Mouse (Mus musculus): Measurements from ENCODE around the gene Tbxas1.

Tbxas1 gene

DNA sequence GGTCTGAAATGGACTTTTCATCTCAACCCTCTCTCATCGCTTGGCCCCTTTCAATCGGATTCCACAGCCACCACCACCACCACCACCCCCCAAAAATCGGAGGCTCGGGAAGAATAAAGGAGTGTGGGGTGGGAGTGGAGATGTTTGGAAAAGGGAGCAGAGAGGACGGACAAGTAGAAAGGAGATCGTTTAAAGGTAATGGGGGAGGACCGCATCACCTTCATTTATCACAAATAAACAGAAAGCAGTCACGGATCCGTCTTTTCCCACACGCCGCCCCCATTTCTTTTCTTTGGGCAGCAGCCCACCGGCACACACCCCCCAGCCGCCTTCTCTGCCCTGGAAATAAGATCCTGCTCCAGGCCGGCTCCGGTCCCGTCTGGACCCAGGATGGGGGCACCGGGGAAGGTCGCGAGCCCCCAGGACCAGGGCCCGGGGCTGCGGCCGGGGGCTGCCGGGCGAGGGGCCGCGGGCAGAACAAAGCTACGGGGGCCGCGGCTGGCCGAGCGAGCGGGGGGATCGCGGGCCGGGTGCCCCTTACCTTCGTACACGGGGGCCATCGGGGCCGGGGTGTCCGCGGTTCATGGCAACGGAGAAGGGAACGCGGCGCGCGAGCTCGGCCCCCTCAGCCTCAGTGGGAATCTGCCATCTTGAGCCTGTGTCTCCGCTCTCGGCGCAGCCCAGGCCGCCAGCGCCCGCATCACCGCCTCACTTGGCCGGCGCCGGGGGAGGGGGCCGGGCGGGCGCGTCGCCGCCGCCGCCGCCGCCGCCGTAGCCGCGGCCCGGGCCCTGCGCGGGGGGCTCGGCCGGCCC lies at the start of gene Tbxas1:
Tbxas1 (plus strand) TSS at position 147 of the 813 bp plus-strand sequence.
- DNase-seq (ENCODE audit: low spot score in 2 of 2): peak; percentile 34 to 42

DNA sequence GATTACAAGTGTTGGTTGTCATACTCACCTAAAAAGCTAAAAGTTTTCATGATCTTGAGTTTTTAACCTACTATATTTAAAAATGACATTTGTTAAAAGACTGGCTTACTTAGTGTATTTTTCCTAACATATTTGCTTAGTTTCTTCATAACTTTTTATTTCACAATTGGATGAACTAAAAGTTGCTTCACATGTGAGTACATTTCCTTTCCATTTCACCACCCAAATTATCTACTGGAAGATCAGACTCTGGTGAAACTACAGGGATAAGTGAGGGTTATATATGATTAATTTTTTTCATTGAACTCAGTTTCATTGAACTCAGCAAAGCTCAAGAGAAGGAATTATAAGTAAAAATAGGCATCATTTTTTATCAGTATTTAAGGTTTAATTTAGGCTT lies 49.3 kb upstream of the Tbxas1 start:
- DNase-seq (ENCODE audit: low spot score in 2 of 2): no peak

- DNase-seq (ENCODE audit: low spot score in 2 of 2): no peak
Measured at GRCm38 (mm10) chr6:38826857-38827256, 48.3 kb upstream of the Tbxas1 start.

- DNase-seq (ENCODE audit: low spot score in 2 of 2): no peak
Measured at GRCm38 (mm10) chr6:38827435-38827834, 47.8 kb upstream of the Tbxas1 start.

- no peak for DNase-seq (ENCODE audit: low spot score in 2 of 2)
Measured at GRCm38 (mm10) chr6:38828211-38828610, 47.0 kb upstream of the Tbxas1 start.

DNA sequence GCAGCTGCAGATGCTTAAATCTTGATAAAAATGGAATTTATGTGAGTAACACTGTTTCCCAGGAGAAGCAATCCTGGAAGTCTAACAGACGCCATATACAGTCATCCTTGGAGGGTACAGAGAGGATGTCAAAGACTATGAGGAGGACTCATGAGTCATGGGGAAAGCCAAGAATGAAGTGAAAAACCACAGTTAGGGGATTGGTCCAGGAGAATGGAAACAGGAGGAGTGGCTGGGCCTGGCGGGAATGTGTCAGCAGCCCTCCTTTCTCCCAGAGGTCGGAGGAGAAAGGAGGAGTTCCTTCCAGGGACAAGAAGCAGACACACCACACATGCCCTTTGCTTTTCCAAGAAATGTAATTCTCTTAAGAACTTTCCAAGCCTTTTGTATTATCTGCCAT lies 45.8 kb upstream of the Tbxas1 start:
- no peak for DNase-seq (ENCODE audit: low spot score in 2 of 2)

- DNase-seq (ENCODE audit: low spot score in 2 of 2): no peak
Measured at GRCm38 (mm10) chr6:38833721-38834120, 41.5 kb upstream of the Tbxas1 start.

DNA sequence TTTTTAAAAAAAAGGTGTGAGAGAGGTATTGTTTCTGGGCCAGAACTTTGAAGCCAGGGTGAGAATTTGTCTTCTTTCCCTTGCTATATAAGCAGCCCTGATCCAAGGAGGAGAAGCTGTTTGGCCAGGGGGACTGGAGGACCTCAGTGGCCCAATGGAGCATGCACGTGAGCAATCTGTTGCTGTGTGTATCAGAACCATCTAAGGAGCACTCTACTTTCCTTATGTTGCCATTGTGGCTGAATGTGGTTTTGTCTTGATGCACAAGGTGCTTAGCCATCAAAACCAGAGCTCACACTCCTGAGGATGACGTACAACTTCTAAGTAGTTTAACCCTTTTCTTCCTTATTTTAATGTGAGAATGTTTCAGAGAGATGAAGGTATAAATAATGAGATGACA lies 40.5 kb upstream of the Tbxas1 start:
- DNase-seq (ENCODE audit: low spot score in 2 of 2): no peak

DNA sequence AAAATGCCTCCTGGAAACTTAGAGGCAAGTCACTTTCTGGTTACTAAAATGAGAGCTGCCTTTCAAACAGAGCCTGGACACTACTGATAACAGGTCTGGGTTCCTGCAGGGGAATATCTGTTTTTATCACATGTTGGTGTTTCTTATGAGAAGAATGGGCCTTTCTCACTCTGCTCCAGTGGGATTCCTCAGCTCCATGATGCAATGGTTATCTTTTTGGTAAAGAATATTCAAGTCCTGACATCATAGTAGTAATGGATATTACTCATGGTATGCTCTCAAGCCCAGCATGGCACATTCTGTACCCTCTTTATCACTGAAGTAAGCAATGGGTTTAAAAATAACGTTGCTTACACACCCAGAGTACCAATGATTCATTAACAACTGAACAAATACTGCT lies 40.0 kb upstream of the Tbxas1 start:
- peak; percentile 4 to 41 for DNase-seq (ENCODE audit: low spot score in 2 of 2)

DNA sequence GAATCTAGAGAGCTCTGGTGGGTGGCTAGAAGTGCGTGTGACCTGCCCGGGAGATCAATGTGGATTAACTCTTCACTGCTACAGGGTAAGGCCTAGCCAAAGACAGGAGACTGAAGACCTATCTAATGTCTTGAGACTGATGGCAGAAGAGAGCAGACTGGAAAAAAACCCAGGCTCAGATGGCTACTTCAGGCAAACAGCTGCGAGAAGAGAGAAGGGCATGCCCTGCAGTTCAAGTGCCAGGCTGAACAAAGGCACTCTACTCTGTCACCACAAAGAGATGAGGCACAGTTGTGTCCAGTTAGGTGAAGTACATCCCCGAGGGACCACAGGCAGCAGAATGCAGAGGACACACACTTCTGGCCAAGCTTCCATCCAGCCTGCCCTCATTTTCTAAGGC lies 37.1 kb upstream of the Tbxas1 start:
- DNase-seq (ENCODE audit: low spot score in 2 of 2): no peak

- no peak for DNase-seq (ENCODE audit: low spot score in 2 of 2)
Measured at GRCm38 (mm10) chr6:38839891-38840290, 35.3 kb upstream of the Tbxas1 start.

- no peak for DNase-seq (ENCODE audit: low spot score in 2 of 2)
Measured at GRCm38 (mm10) chr6:38840380-38840779, 34.8 kb upstream of the Tbxas1 start.

DNA sequence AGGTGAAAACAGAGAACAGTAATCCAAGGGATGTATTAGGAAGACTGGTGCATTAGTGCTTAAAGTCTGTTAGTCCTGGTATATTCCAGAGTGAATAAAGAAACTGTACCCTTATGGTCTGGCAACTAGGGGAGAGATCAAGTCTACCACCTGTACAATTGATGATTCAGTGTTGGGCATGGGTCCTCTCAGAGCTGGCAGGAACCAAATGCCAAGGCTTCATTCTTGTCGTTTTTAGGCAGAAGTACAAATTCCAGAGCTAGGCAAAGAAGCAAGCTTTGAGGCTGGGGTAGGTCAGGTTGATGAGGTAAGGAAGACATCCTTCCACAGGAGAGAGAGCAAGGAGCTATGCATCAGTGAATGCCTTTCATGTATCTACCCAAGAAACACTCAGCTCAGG lies 34.4 kb upstream of the Tbxas1 start:
- DNase-seq (ENCODE audit: low spot score in 2 of 2): no peak

DNA sequence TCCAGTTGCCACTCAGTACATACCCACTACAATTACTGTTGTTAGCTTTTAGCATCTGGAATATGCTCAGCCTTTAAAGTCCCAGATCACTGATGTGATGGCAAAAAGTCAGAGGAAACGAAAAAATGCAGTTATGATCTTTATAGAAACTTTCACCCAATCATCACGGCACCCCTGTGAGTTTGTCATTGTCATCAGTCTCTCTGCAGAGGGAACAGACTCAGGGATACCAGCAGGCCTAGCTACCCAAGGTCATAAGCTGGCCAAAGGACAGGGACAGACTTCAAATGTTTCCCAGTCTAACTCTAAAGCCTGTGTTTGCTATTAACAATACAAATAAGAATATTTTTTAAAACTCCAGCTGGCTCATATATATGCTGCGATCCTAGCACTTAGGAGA lies 33.7 kb upstream of the Tbxas1 start:
- no peak for DNase-seq (ENCODE audit: low spot score in 2 of 2)

DNA sequence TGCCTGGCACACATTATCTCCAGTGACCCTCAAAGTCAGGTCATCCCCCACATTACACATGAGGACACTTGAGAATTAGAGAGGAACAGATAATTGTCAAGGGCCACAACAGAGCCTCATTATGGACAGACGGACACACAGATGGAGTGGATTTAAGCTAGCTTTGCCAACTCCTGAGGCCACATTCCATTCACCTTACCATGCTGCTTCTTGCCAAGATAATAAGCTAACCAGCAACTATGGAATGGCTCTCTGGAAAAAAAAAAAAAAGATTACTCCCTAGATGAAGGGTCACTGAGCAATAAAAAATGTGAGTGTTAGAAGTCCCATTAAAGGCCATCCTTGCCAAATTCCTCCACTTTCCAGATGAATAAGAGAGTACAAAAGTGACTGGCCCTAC lies 30.1 kb upstream of the Tbxas1 start:
- no peak for DNase-seq (ENCODE audit: low spot score in 2 of 2)

GRCm38 (mm10) chr6:38845876-38846275 lies 29.3 kb upstream of the Tbxas1 start:
- DNase-seq (ENCODE audit: low spot score in 2 of 2): no peak

DNA sequence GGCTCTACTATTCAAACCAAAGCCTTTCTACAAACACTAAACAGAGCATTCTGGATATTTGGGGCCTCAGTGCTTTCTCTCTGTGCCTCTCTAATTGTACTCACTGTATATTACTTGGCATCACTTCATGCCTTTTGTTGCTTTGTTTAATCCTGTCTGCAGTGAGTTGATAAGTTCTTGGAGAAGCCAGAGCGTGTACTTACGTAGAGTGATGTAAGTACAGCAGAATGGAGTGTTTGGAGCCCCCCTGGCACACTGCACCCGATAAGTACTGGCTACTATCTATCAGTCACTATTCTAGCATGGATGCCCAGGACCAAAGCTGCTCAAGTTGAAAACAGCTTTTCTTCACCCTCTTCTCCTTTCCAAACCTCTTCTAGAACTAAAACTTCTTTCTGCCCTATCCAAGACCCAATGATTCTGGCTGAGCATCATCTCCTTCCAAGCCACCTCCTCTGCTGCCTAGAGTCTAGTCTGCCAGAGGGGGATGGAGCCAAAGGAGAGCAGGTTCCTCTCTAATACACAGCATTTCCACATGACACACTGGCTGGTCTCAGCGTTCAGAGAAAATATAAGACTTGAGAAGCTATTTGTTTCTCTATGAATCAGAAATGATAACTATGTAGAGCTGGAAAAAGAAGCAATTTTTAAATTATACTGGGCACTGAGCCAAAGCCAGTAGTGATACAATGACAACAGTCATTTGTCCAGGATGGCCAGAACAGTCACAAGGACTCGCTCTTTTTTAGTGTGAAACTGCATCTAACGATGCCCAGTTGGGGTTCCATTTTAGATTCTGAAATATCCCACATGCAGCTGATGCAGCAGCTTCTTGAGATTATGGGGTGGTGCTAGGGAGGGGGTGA lies 28.6 kb upstream of the Tbxas1 start:
- DNase-seq (ENCODE audit: low spot score in 2 of 2): no peak

DNA sequence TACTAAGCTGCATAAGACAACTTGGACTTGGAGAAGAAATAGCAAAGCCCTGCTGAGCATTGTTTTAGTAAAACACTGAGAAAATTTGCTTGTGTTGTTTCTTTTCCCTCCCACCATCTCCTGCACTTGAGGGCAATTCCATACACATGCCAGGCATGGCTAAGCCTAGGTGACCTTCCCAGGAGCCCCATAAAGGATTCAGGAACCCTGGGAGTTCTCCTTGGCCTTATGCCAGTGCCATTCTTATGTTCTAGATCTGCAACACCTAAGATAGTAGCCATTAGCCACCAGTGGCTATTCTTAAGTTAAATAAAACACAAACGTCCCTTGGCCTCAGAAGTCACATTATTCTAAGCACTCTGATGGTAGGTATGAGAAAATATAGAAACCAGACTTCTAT lies 27.8 kb upstream of the Tbxas1 start:
- DNase-seq (ENCODE audit: low spot score in 2 of 2): no peak

DNA sequence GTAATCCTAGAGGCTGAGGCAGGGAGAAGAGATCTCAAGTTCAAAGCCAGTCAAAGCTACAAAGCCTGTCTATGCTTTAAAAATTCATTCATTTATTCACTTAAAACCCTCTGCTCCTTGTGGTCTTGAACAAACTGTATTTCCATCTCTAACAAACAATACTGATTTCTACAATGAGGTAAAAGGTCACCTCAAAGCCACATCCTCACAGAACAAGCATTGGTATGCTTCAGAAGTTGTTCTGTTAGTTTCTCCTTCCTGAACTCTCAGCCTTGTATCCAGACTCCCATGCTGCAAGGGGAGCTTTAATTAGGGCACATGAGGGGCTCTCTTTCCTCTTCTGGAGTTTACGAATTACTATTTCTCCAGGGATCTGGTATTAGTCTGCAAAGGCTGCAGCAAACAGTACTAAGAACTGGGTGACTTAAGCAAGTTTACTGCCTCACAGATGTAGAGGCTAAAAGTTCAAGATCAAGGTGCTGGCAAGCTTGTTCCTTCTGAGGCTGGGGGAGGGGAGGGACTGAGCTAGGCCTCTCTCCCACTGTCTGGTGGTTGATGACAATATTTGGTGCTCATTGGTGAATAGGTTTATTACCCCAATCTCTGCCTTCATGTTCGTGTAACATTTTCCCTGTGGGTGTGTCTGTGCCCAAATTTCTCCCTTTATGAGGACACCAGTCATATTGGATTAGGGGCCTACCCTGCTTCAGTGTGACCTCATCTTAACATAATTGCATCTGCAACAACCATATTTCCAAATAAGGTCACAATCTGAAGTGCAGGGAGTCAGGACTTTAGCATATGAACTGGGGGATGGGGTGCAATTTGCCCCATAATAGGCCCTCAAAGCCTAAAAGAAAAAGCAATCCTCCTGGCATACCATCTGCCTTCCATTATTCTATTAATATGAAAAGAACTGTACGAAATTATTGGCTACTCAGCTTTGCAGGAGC lies 27.0 kb upstream of the Tbxas1 start:
- DNase-seq (ENCODE audit: low spot score in 2 of 2): no peak

DNA sequence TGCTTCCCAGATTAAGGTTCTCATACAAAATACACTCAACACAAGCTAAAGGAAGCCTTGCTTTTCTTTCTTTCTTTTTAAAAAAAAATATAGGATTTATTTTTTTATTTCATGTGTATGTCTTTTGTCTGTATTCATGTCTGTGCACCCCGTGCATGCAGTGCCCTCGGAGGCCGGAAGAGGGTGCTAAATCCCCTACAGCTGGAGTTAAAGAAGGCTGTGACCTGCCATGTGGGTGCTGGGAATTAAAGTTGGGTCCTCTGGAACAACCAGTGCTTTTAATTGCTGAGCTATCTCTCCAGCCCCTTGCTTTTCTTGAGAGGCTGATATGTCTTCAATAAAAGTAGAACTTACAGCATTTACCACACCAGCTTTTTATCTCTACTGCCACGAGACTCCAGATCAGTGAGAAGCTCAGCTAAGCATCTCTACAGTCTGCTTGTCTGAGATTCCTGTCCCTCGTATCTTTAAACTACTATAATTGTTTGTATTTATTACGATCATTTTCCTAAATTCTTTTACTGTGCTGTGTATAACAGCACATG lies 24.4 kb upstream of the Tbxas1 start:
- no peak for DNase-seq (ENCODE audit: low spot score in 2 of 2)

DNA sequence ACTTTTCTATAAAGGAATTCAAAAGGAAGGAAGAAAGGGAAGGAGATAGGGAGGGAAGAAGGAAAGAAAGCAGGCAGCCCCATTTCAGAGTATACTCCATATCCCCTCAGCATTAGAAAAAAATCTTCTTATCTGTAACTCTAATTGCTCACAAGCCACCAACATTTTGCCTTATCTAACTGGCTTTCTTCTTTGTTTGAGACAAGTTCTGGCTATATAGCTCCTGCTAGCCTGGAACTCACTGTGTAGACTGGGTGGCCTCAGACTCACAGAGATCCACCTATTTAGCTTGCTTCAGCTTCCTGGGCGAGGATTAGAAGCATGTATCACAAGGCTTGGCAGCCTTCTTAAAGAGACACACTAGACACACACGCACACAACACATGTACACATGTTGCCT lies 23.5 kb upstream of the Tbxas1 start:
- DNase-seq (ENCODE audit: low spot score in 2 of 2): no peak

Measured in spleen, postnatal 36 days (tissue).